Mouse (Mus musculus) mature B cell (primary cell): ENCODE data around the gene Plin4.
"Not testable (repeated sequence)": the region's sequence is repeated elsewhere in the genome, so short reads cannot be mapped to it uniquely, and the experiment has no call there.

ENCODE experiments used
- in situ Hi-C: fragments of 300-500 bp; cut with MboI; formaldehyde crosslinking; loops from 2 replicates; pipeline ENCODE4 v1.14.3; 2019

Plin4 gene

GRCm38 (mm10) chr17:56102158-56102557 lies 7.4 kb downstream of the Plin4 start:
- in situ Hi-C loops, result no loop called here

- in situ Hi-C loops, result no loop called here
Measured at GRCm38 (mm10) chr17:56100811-56101210, 8.8 kb downstream of the Plin4 start.

- in situ Hi-C loops, result no loop called here
Measured at GRCm38 (mm10) chr17:56098711-56099572, 10.7 kb downstream of the Plin4 start.

DNA sequence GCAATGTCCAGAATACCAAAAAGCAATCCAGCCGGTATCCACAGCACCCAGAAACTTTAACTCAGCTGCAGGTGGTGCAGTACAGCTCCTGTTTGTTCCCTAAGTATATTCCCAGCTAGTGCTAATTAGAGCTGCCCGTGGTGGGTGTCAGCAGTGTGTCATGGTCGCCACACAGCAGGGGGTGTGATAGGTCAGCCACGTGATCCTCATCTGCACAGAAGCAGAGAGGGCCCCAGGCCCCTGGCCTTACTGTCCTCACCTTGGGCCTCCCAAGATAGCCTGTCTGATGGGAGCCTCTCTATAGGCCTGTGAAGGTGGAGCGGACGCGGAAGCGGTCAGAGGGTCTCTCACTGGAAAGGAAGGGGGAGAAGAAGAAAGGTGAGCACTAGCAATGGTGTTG lies 11.4 kb downstream of the Plin4 start:
- in situ Hi-C loops, result no loop called here

- in situ Hi-C loops, result no loop called here
Measured at GRCm38 (mm10) chr17:56096883-56097282, 12.7 kb downstream of the Plin4 start.

DNA sequence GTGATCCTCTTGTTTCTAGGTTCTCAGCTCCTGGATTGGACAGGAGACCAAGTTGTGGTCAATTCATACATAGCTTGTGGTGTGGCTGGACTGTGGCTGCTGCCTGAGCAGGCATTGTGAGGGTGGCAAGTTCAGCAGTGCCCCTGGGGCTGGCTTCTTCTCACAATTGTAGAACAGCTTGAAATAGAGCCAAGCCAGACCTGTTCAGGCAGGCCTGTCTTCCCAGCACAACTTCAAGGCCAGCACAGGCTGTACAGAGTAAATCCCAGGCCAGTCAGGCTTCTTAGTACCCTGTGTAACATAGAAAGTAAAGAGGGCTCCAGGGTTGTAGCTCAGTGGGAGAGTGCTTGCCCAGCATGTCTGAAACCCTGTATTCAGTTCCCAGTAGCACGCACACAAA lies 16.8 kb downstream of the Plin4 start:
- in situ Hi-C loops, result no loop called here

DNA sequence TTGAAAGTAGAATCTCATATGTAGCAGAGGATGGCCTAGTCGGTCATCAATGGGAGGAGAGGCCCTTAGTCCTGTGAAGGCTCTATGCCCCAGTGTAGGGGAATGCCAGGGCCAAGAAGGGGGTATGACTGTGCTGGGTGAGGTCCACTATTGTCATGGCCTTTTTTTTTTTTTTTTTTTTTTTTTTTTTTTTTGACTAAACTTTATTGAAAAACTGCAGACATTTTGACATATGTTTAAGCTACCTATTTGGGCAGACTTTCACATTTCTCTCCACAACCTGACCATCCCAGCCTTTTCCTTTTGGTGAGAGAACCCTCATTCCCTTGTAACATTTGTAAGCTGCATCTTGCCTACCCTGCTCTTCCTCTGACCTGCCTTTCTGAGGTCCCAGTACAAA lies 17.3 kb downstream of the Plin4 start:
- in situ Hi-C loops, result no loop called here

GRCm38 (mm10) chr17:56080781-56081585 lies 28.6 kb downstream of the Plin4 start:
- in situ Hi-C loops, result no loop called here

- in situ Hi-C loops, result no loop called here
Measured at GRCm38 (mm10) chr17:56079921-56080320, 29.7 kb downstream of the Plin4 start.

- in situ Hi-C loops, result no loop called here
Measured at GRCm38 (mm10) chr17:56078880-56079795, 30.5 kb downstream of the Plin4 start, which contains the start of gene Hdgfl2. Hdgfl2 (plus strand) TSS chr17:56079634.

DNA sequence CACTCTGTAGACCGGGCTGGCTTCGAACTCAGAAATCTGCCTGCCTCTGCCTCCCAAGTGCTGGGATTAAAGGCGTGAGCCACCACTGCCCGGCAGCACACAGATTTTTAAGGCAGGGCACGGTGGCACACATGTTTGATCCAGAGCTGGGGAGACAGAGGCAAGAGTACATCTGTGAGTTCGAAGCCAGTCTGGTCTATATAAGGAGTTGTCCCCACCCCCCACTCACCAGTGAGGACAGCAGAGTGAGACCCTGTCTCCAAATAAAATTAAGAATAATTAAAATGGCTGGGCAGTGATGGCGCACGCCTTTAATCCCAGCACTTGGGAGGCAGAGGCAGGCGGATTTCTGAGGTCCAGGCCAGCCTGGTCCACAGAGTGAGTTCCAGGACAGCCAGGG lies 31.2 kb downstream of the Plin4 start:
- in situ Hi-C loops, result not testable (repeated sequence)

GRCm38 (mm10) chr17:56077523-56077922 lies 32.1 kb downstream of the Plin4 start:
- in situ Hi-C loops, result no loop called here

DNA sequence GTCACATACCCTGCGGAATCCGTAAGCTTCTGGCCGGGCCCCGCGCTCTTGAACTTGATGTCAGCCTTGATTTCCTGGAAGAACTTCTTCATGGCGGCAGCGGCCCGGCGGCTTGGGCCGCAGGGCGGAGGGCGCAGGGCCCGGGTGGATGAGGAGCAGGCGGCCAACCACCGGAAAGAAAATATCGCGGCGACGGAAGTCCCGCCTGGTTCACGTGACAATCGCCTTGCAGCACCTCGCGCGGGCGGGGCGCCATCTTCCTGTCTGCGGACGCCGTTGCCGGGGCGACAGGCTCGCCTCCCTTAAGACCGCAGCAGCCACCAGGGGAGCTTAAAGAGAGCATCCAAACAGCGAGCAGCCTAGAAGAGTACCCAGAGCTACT lies 34.8 kb downstream of the Plin4 start, which contains the start of gene Ubxn6:
Gene Ubxn6 (minus strand): TSS at position 202 of the 382 bp plus-strand sequence.
- in situ Hi-C loops, result no loop called here

GRCm38 (mm10) chr17:56074097-56074826 lies 35.3 kb downstream of the Plin4 start:
- in situ Hi-C loops, result no loop called here

DNA sequence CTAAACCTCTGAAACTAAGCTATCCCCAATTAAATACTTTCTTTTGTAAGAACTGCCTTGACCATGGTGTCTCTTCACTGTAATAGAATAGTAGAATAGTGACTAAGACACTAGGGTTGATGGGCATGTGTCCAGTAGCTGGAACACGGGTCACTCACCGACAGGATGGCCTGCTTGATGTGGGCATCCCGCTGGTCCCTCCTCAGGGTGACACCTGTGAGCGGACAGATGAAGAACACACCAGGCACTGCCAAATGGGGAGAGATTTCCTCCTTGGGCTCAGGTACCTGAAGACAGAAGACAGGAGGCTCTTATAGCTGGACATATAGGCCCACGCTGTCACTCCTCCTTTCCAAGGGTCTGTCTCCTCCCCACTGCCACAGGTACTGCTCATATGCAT lies 37.4 kb downstream of the Plin4 start:
- in situ Hi-C loops, result no loop called here

GRCm38 (mm10) chr17:56071126-56071525 lies 38.5 kb downstream of the Plin4 start:
- in situ Hi-C loops, result no loop called here

DNA sequence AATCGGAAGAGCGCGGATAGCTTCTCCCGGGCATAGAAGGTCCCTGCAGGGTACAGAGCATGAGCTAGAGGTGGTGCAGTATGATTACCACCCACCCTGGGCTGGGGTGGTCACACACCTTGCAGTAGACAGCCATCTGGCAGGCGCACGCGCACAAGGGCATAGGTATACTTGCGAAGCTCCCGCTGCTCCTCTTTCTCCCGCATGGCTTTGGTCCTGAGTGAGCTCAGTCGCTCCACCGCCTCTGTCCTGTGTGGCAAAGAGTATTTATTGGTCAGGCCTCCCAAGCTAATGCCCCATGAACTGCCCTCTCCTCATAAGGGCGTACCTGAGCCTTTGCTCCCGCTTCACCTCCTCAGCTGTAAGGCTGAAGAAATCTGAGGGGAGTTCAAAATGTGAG lies 40.5 kb downstream of the Plin4 start:
- in situ Hi-C loops, result no loop called here

DNA sequence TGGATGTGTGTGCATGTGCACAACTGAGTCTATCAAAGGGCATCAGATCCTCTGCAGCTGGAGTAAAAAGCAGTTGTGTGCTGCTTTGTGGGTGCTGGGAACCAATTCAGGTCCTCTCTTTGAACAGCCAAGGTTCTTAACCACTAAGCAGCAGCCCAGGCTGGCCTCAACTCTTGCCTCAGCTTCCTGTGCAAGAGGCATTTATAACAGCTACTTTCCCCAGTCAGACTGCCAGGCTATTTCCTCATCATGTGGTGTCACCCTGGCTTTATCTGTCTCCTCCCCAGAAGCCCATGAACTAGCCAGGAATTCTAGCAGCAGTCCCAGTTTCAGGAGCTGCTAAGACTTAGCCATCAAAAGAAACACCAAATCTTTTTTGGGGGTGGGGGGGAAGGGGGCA lies 43.2 kb downstream of the Plin4 start:
- in situ Hi-C loops, result no loop called here

DNA sequence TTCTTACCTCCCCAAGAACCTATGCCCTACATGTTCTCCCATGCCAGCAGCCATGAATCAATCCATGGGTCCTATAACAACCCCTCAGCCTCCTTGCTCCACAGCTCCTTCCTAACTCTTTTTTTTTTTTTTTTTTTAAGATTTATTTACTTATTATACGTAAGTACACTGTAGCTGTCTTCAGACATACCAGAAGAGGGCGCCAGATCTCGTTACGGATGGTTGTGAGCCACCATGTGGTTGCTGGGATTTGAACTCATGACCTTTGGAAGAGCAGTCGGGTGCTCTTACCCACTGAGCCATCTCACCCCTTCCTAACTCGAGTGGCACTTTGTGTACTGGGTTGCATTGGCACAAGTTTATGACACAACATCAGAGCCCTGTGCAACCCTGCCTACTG lies 43.9 kb downstream of the Plin4 start:
- in situ Hi-C loops, result not testable (repeated sequence)

DNA sequence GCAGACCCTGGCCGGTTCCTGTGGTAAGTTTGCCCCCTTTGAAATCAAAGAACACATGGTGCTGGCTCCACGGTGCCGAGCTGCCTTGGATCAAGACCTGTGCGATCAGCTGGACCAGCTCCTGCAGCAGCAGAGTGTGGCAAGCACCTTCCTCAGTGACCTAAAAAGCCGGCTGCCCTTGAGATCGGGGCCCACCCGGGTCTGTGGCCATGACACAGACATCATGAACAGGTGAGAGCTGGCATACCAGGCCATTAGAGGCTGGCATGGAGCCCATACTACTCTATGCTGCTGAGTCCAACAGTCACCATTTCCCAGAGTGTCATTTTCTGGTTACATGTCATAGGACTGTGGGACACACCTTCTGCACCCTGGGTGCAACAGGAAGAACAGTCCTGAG lies 47.5 kb downstream of the Plin4 start:
- in situ Hi-C loops, result no loop called here
